Mouse (Mus musculus): ENCODE results near the gene Ptprn2. TPM values are rescaled to one million over a fixed set of nuclear protein-coding genes. Genes with fewer than 3 reads are reported as not detected.

Gene Ptprn2
- polyA plus RNA-seq, 1 experiment from 2014 or later = 0.30 TPM

DNA sequence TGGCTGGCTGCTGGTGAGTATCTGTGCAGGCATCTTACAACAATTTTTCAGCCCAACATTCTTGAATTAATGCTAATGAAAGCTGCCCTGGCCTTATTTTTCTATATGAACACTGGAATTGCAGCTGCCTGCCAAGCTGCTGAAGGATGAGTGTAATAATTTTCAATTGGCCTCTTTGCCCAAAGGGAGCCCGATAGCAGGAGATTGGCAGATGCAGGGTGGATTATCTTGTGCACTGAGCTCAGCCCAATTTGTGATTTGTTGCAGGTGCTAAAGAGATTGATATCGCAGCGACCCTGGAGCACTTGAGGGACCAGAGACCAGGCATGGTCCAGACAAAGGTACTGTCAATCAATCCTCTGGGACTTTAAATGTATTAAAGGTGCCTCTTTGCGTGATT is 783.8 kb downstream of the Ptprn2 start:
- Histone ChIP-seq H3K36me3 (ENCODE audit: insufficient read depth) (no peaks in the 10 kb centered on the region), H3K9me3 (ENCODE audit: low read depth, low read length) (no peaks in the 10 kb centered on the region), H3K4me1 (ENCODE audit: insufficient read depth) (no peaks in the 10 kb centered on the region), H3K9ac (no peak overlapping the region), H3K4me3 (ENCODE audit: low read depth, low read length) (no peak overlapping the region), H3K27ac (ENCODE audit: low read depth) (no peak overlapping the region), H3K4me2 (no peak overlapping the region), H3K27me3 (ENCODE audit: insufficient read depth, low read length) (no peaks in the 10 kb centered on the region)
- no peak for TF ChIP-seq CTCF (IDR thresholded peaks at IDR 0.05; ENCODE audit: low read depth)
- ATAC-seq (ENCODE audit: insufficient read depth) = no peak
- DNase-seq = no peak
- 85% methylated on average over 4 of the region's 4 CpGs for WGBS

DNA sequence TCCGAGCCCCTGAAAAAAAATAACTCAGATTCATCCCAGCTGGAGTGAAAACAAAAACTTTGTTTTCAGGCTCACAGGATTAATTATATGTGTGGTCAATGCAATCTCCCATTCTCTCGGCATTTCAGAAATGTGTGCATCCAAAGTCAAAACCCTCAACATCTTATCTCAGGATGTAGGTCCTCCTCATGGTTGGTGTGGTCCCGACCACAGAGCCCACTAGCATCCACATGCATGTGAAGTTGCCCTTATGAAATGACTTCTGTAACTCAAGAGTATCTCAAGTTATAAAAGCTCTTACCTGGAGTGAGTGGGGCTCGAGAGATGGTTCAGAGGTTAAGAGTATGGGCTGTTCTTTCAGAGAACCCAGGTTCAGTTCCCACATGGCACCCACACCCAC is 784.7 kb downstream of the Ptprn2 start:
- DNase-seq = no peak
- Histone ChIP-seq H3K27ac (ENCODE audit: low read depth) (no peak overlapping the region), H3K27me3 (ENCODE audit: insufficient read depth, low read length) (no peaks in the 10 kb centered on the region), H3K36me3 (ENCODE audit: insufficient read depth) (no peaks in the 10 kb centered on the region), H3K4me1 (ENCODE audit: insufficient read depth) (no peaks in the 10 kb centered on the region), H3K4me2 (no peak overlapping the region), H3K4me3 (ENCODE audit: low read depth, low read length) (no peak overlapping the region), H3K9ac (no peak overlapping the region), H3K9me3 (ENCODE audit: low read depth, low read length) (no peaks in the 10 kb centered on the region)
- TF ChIP-seq CTCF (IDR thresholded peaks at IDR 0.05; ENCODE audit: low read depth) = no peak
- no peak for ATAC-seq (ENCODE audit: insufficient read depth)
- 74% methylated on average over 4 of the region's 4 CpGs for WGBS

DNA sequence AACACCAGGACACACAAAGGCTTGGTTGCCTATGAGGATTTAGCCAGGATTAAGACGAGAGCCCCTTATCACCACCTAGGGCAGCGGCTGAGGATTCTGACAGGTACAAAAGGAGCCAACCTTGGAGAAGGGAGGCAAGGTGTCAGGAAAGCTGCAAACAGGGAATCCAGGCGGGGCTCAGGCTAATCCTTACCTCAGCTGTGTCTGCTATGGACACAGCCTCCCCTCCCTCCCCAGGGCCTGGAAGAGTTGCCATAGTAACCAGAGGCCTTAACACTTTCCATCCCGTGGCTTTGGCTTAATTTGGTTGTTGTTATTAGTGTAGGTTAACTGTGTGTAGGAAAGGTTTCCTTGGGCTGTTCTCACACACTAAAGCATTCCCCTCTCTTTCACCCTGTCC is 787.6 kb downstream of the Ptprn2 start:
- Histone ChIP-seq H3K27me3 (ENCODE audit: insufficient read depth, low read length) (no peaks in the 10 kb centered on the region), H3K27ac (ENCODE audit: low read depth) (no peak overlapping the region), H3K4me3 (ENCODE audit: low read depth, low read length) (no peak overlapping the region), H3K36me3 (ENCODE audit: insufficient read depth) (no peaks in the 10 kb centered on the region), H3K4me1 (ENCODE audit: insufficient read depth) (no peaks in the 10 kb centered on the region), H3K9ac (no peak overlapping the region), H3K4me2 (no peak overlapping the region), H3K9me3 (ENCODE audit: low read depth, low read length) (no peaks in the 10 kb centered on the region)
- TF ChIP-seq CTCF (IDR thresholded peaks at IDR 0.05; ENCODE audit: low read depth) = no peak
- DNase-seq (no peak), ATAC-seq (ENCODE audit: insufficient read depth) (no peak)
- WGBS = 16% methylated on average over 4 of the region's 4 CpGs

DNA sequence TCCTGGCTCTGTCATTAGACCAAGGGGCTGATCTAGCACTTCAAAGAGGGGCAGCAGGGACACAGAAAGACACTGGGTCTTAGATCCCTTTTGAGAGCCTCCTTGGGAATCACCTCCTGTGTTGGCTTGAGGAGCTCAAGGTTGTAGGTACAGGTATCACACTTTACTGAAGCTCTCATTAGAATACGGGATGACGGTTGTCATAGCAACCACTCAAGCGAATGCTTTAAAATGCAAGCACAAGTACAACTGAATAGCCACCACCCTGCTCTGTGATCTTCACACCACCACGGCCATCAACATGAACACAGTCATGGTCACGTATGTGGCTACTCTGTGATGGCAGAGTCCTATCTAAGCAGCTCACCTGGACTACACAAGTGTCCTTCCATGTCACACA is 789.1 kb downstream of the Ptprn2 start:
- no peaks in the 10 kb centered on the region for H3K27me3 ChIP-seq (ENCODE audit: insufficient read depth, low read length)
- no peak overlapping the region for H3K27ac ChIP-seq (ENCODE audit: low read depth)
- TF ChIP-seq CTCF (IDR thresholded peaks at IDR 0.05; ENCODE audit: low read depth) = no peak
- H3K4me1 ChIP-seq (ENCODE audit: insufficient read depth) = no peaks in the 10 kb centered on the region
- H3K9me3 ChIP-seq (ENCODE audit: low read depth, low read length) = no peaks in the 10 kb centered on the region
- 71% methylated on average over 5 of the region's 5 CpGs for WGBS
- ATAC-seq (ENCODE audit: insufficient read depth) = no peak
- no peak overlapping the region for H3K9ac ChIP-seq
- no peaks in the 10 kb centered on the region for H3K36me3 ChIP-seq (ENCODE audit: insufficient read depth)
- H3K4me2 ChIP-seq = no peak overlapping the region
- no peak for DNase-seq
- H3K4me3 ChIP-seq (ENCODE audit: low read depth, low read length) = no peak overlapping the region

DNA sequence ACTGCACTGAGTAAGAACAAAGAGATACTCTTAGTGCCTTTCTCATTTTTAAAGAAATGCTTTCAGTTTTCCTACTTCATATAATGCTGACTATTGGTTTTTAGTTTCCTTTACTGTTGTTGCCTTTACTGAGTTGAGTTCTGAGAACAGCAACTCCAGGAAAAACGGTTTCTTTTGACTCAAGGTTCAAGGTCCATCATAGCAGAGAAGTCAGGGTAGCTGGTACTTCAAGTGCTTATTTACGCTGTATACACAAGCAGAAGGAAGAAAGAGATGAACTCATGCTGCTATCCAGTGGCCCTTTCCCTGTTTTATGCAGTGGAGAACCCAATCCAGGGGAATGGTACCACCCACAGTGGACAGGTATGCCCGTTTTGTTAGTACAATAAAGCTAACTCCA is 795.3 kb downstream of the Ptprn2 start:
- Histone ChIP-seq H3K27ac (ENCODE audit: low read depth) (no peak overlapping the region), H3K4me2 (no peak overlapping the region), H3K4me3 (ENCODE audit: low read depth, low read length) (no peak overlapping the region), H3K4me1 (ENCODE audit: insufficient read depth) (no peaks in the 10 kb centered on the region), H3K9me3 (ENCODE audit: low read depth, low read length) (no peaks in the 10 kb centered on the region), H3K36me3 (ENCODE audit: insufficient read depth) (no peaks in the 10 kb centered on the region), H3K9ac (no peak overlapping the region), H3K27me3 (ENCODE audit: insufficient read depth, low read length) (no peaks in the 10 kb centered on the region)
- 80% methylated on average over 3 of the region's 3 CpGs for WGBS
- TF ChIP-seq CTCF (IDR thresholded peaks at IDR 0.05; ENCODE audit: low read depth) = no peak
- ATAC-seq (ENCODE audit: insufficient read depth) (no peak), DNase-seq (no peak)

DNA sequence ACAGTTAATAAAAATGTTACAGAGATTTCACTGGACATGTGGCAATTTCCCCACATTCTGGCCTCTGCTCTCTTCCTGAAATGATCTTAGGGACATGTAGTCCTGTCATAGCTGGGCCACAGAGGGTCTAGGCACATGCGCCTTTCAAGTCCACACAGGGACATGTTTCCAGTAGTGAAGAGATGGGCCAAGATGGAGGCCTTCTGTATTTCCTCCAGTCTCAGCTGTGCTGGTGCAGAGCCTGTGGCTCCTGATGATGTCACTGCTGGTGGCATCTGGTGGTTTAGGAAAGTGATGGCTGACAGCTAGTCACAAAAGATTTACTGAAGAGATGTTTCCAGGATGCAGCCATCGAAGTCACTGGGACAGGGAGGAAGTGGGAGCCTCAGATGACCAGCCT is 797.1 kb downstream of the Ptprn2 start:
- ATAC-seq (ENCODE audit: insufficient read depth) = no peak
- Histone ChIP-seq H3K27me3 (ENCODE audit: insufficient read depth, low read length) (no peaks in the 10 kb centered on the region), H3K27ac (ENCODE audit: low read depth) (no peak overlapping the region), H3K9ac (no peak overlapping the region), H3K4me2 (no peak overlapping the region), H3K36me3 (ENCODE audit: insufficient read depth) (no peaks in the 10 kb centered on the region), H3K4me3 (ENCODE audit: low read depth, low read length) (no peak overlapping the region), H3K9me3 (ENCODE audit: low read depth, low read length) (no peaks in the 10 kb centered on the region), H3K4me1 (ENCODE audit: insufficient read depth) (no peaks in the 10 kb centered on the region)
- DNase-seq = no peak
- no peak for TF ChIP-seq CTCF (IDR thresholded peaks at IDR 0.05; ENCODE audit: low read depth)
- 70% methylated on average over 2 of the region's 2 CpGs for WGBS

DNA sequence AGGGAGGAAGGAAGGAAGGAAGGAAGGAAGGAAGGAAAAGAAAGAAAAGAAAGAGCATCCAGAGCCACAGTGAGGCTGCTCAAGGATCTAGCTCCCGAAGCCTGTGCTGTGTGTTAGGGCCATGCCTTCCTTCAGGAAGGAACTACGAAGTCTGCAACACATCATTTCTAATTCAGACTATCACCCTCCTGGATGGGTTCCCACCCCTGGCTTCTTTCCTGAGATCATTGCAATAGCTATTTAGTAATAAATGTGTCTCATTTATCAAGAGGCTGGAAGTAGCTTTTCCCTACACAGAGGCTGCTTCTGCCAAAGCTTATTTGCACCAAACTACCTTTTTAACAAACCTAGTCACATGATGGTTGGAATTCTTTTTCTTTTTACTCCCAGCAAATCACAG is 801.9 kb downstream of the Ptprn2 start:
- Histone ChIP-seq H3K4me2 (no peak overlapping the region), H3K4me3 (ENCODE audit: low read depth, low read length) (no peak overlapping the region), H3K9me3 (ENCODE audit: low read depth, low read length) (no peaks in the 10 kb centered on the region), H3K4me1 (ENCODE audit: insufficient read depth) (no peaks in the 10 kb centered on the region), H3K36me3 (ENCODE audit: insufficient read depth) (no peaks in the 10 kb centered on the region), H3K9ac (no peak overlapping the region), H3K27ac (ENCODE audit: low read depth) (no peak overlapping the region), H3K27me3 (ENCODE audit: insufficient read depth, low read length) (no peaks in the 10 kb centered on the region)
- DNase-seq = peak; percentile 4
- no peak for ATAC-seq (ENCODE audit: insufficient read depth)
- WGBS = 70% methylated on average over 2 of the region's 2 CpGs
- no peak for TF ChIP-seq CTCF (IDR thresholded peaks at IDR 0.05; ENCODE audit: low read depth)

DNA sequence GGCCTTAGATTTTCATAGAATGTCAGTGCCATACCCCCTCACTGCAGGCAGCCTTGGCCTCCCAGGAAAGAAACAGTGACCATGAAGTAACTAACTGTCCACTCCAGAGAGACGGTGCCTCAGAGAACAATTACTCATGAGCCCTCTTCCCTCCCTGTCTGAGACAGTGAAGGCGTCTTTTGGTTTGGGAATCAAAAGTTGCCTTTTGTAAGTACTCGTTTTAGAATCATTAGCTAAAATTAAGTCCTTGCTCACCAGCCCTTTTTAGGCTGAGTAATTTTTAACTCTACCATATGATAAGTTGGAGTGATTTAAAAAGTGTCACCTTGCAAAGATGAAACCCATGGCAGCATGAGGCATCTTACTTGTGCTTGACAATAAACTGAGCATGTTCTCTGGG is 806.4 kb downstream of the Ptprn2 start:
- no peak for DNase-seq
- Histone ChIP-seq H3K27me3 (ENCODE audit: insufficient read depth, low read length) (no peaks in the 10 kb centered on the region), H3K9ac (no peak overlapping the region), H3K9me3 (ENCODE audit: low read depth, low read length) (no peaks in the 10 kb centered on the region), H3K4me2 (no peak overlapping the region), H3K27ac (ENCODE audit: low read depth) (no peak overlapping the region), H3K4me1 (ENCODE audit: insufficient read depth) (no peaks in the 10 kb centered on the region), H3K36me3 (ENCODE audit: insufficient read depth) (no peaks in the 10 kb centered on the region), H3K4me3 (ENCODE audit: low read depth, low read length) (no peak overlapping the region)
- 58% methylated on average over 3 of the region's 3 CpGs for WGBS
- ATAC-seq (ENCODE audit: insufficient read depth) = no peak
- no peak for TF ChIP-seq CTCF (IDR thresholded peaks at IDR 0.05; ENCODE audit: low read depth)

Measured in lung, embryonic 14.5 days (tissue).